In genomic region chr2:170152856-170153255, GRCm38 (mm10) we compare ENCODE assay signal across 8 mouse cellular contexts. TPM values are rescaled to one million over a fixed set of nuclear protein-coding genes. Genes with fewer than 3 reads are reported as not detected.
A peak's percentile ranks its signal among the peaks of the same experiment; 100 is the strongest.
DNase-seq lines count a peak whose midpoint lies in the region; ATAC-seq and TF ChIP-seq lines count a peak whose summit lies in the region.

No protein-coding gene starts in this region.

- ATAC-seq in forebrain, embryonic 12.5 days (ENCODE audit: low FRiP score), result no peak
- no peak for ATAC-seq in forebrain, embryonic 15.5 days (replicated peaks)
- no peak for ATAC-seq in stomach, postnatal 0 days (ENCODE audit: low FRiP score, low TSS enrichment)

- peaks cover 23% of the 10 kb centered on the region for H3K4me1 ChIP-seq in forebrain, embryonic 12.5 days
- peaks cover 31% of the 10 kb centered on the region for H3K4me1 ChIP-seq in forebrain, embryonic 15.5 days
- H3K4me1 ChIP-seq in limb, embryonic 10.5 days, result peaks cover 35% of the 10 kb centered on the region
- no peaks in the 10 kb centered on the region for H3K4me1 ChIP-seq in stomach, postnatal 0 days (replicated peaks; ENCODE audit: control insufficient read depth, insufficient read depth)

- no peak for TF ChIP-seq EP300 in stomach, postnatal 0 days (optimal IDR thresholded peaks at IDR 0.05)

- DNase-seq in spleen, postnatal 4 days (ENCODE audit: low spot score in 2 of 2), result peak; percentile 51 to 76
- no peak for DNase-seq in spleen, adult 12 weeks (ENCODE audit: low spot score)
- DNase-seq in limb, embryonic 10.5 days (ENCODE audit: low spot score), result no peak
- no peak for DNase-seq in stomach, postnatal 0 days (ENCODE audit: low spot score)
- no peak for DNase-seq in retina, postnatal 1 day
- no peak for DNase-seq in gastrocnemius, postnatal 10 days

- H3K4me2 ChIP-seq in forebrain, embryonic 12.5 days, result peak overlapping the region; percentile 58; the same call in 1 of the 2 replicates
- H3K4me2 ChIP-seq in forebrain, embryonic 15.5 days (replicated peaks), result no peak overlapping the region
- H3K4me2 ChIP-seq in stomach, postnatal 0 days (replicated peaks; ENCODE audit: low read depth), result peak overlapping the region; percentile 66

- H3K27ac ChIP-seq in forebrain, embryonic 12.5 days, result no peak overlapping the region
- no peak overlapping the region for H3K27ac ChIP-seq in forebrain, embryonic 15.5 days (replicated peaks)
- 0 out of 2 replicates have a peak overlapping the region, but pooled peaks have one; percentile 85 for H3K27ac ChIP-seq in limb, embryonic 10.5 days
- H3K27ac ChIP-seq in stomach, postnatal 0 days (replicated peaks), result peak overlapping the region; percentile 71

- no peak overlapping the region for H3K9ac ChIP-seq in forebrain, embryonic 12.5 days
- H3K9ac ChIP-seq in forebrain, embryonic 15.5 days (replicated peaks), result no peak overlapping the region
- no peak overlapping the region for H3K9ac ChIP-seq in stomach, postnatal 0 days (ENCODE audit: low read length)

- no peak overlapping the region for H3K4me3 ChIP-seq in forebrain, embryonic 12.5 days (replicated peaks)
- H3K4me3 ChIP-seq in forebrain, embryonic 15.5 days, result no peak overlapping the region
- peak overlapping the region; percentile 55 for H3K4me3 ChIP-seq in limb, embryonic 10.5 days
- no peak overlapping the region for H3K4me3 ChIP-seq in stomach, postnatal 0 days (ENCODE audit: low read depth, low read length)

- 29% methylated on average over 7 of the region's 7 CpGs for WGBS in forebrain, embryonic 12.5 days
- 36% methylated on average over 7 of the region's 7 CpGs for WGBS in forebrain, embryonic 15.5 days
- WGBS in limb, embryonic 10.5 days, result 27% methylated on average over 7 of the region's 7 CpGs
- 22% methylated on average over 7 of the region's 7 CpGs for WGBS in stomach, postnatal 0 days

- no peak for TF ChIP-seq CTCF in stomach, postnatal 0 days (IDR thresholded peaks at IDR 0.05; ENCODE audit: low read depth)

- 0 out of 2 replicates have a peak, but pooled peaks cover 12% of the 10 kb centered on the region for H3K27me3 ChIP-seq in forebrain, embryonic 12.5 days
- no peaks in the 10 kb centered on the region for H3K27me3 ChIP-seq in forebrain, embryonic 15.5 days
- peaks cover 6% of the 10 kb centered on the region; the same call in 1 of the 2 replicates for H3K27me3 ChIP-seq in limb, embryonic 10.5 days (ENCODE audit: low read depth, poor library complexity, severe bottlenecking)
- no peaks in the 10 kb centered on the region for H3K27me3 ChIP-seq in stomach, postnatal 0 days (ENCODE audit: control insufficient read depth, insufficient read depth, low read length)

- H3K9me3 ChIP-seq in forebrain, embryonic 12.5 days, result no peaks in the 10 kb centered on the region
- no peaks in the 10 kb centered on the region for H3K9me3 ChIP-seq in forebrain, embryonic 15.5 days
- no peaks in the 10 kb centered on the region for H3K9me3 ChIP-seq in limb, embryonic 10.5 days (replicated peaks)
- H3K9me3 ChIP-seq in stomach, postnatal 0 days (ENCODE audit: control insufficient read depth, low read length), result no peaks in the 10 kb centered on the region

- H3K36me3 ChIP-seq in forebrain, embryonic 12.5 days (replicated peaks), result no peaks in the 10 kb centered on the region
- no peaks in the 10 kb centered on the region for H3K36me3 ChIP-seq in forebrain, embryonic 15.5 days
- H3K36me3 ChIP-seq in limb, embryonic 10.5 days, result no peaks in the 10 kb centered on the region
- H3K36me3 ChIP-seq in stomach, postnatal 0 days (ENCODE audit: control insufficient read depth, insufficient read depth, low read length), result no peaks in the 10 kb centered on the region

RNA-seq across cellular contexts. Expression of gene Zfp217, which starts 5.0 kb away (rescaled TPM):
- 3.6 and 4.5 TPM in 2 replicates for polyA plus RNA-seq in forebrain, embryonic 12.5 days (2016; fragmentation: Nextera tagmentation; extraction: Ambion mirVana)
- polyA plus RNA-seq in forebrain, embryonic 15.5 days (2015; fragmentation: Nextera tagmentation; extraction: Ambion mirVana), result 1.4 and 1.9 TPM in 2 replicates
- polyA plus RNA-seq in limb, embryonic 10.5 days (2016; fragmentation: Nextera tagmentation; extraction: Ambion mirVana), result 3.9 and 4.1 TPM in 2 replicates
- 1.5 and 1.7 TPM in 2 replicates for polyA plus RNA-seq in stomach, postnatal 0 days (2015; fragmentation: Nextera tagmentation; extraction: Ambion mirVana)
- 10 to 100 TPM; 10.0 to 12.5 TPM for total RNA-seq in gastrocnemius, postnatal 10 days (2021)

Comparison
In these comparisons a context has a peak if more than half of its experiments do, and no peak if none do; other contexts are left out.
1. DNase-seq: peak in spleen, postnatal 4 days (2 of 2); none in spleen, adult 12 weeks (single experiment), limb, embryonic 10.5 days (single experiment), stomach, postnatal 0 days (single experiment), retina, postnatal 1 day (single experiment) and gastrocnemius, postnatal 10 days (single experiment).
2. H3K27ac ChIP-seq: peak in limb, embryonic 10.5 days (single experiment) and stomach, postnatal 0 days (single experiment); none in forebrain, embryonic 12.5 days (single experiment) and forebrain, embryonic 15.5 days (single experiment).